Mouse (Mus musculus): ENCODE data around the gene Tubb1.

Tubb1 gene

DNA sequence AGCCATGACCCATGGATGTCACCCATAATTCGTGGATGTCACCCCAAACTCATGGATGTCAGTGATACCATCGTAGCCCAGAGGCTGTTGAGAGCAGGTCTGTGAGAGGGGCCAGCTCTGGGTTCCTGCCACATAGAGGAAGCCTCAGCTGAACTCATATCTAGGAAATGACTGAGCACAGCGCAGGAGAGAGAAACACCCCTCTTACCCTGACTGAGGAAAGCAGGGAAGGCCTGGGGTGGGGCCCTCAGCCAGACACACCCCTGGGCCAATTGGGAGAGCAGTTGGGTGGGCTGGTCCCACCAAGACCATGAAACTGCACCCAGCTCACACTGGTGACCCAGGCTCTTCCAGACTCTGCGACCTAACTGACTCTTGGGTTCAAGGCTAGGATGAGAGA is at the start of gene Tubb1:
Gene Tubb1, plus strand, starts transcription at position 343 of the 400 bp plus-strand sequence.
- no peak for DNase-seq (ENCODE audit: low spot score in 2 of 2)

DNA sequence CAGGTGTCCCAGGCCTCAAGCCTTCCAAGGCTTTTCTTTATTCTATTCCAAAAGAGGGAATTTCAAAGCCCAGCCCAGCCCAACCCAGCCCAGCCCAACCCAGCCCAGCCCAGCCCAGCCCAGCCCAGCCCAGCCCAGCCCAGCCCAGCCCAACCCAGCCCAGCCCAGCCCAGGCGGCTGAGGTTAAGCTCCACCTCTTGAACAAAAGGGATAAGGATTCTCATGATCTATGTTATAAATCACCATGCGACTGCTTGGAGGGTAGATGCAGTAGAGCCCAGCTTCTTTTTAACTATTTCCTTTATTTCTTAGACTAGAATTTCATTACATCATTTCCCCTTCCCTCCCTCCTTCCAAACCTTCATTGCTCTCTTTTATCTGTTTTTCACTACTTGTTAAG is 40.3 kb upstream of the Tubb1 start:
- no peak for DNase-seq (ENCODE audit: low spot score in 2 of 2)

DNA sequence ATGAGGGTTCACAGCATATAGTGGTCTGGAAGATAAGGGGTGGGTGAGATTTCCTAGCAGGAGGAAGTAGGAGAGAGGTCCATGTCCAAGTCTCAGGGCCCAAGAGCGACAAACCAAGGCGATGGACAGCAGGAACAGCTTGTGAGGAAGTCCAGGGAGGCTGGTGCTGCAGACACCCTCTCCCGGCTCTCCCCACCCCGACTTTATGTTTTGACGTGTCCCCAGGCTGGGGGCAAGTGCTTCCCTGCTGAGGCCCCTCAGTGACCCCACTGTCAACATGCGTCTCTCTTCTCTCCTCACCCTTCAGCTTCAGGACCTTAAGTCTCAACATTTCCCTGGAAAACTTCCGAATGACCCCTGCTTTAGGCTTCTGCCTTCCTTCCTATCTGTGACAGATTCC is 37.4 kb upstream of the Tubb1 start:
- no peak for DNase-seq (ENCODE audit: low spot score in 2 of 2)

DNA sequence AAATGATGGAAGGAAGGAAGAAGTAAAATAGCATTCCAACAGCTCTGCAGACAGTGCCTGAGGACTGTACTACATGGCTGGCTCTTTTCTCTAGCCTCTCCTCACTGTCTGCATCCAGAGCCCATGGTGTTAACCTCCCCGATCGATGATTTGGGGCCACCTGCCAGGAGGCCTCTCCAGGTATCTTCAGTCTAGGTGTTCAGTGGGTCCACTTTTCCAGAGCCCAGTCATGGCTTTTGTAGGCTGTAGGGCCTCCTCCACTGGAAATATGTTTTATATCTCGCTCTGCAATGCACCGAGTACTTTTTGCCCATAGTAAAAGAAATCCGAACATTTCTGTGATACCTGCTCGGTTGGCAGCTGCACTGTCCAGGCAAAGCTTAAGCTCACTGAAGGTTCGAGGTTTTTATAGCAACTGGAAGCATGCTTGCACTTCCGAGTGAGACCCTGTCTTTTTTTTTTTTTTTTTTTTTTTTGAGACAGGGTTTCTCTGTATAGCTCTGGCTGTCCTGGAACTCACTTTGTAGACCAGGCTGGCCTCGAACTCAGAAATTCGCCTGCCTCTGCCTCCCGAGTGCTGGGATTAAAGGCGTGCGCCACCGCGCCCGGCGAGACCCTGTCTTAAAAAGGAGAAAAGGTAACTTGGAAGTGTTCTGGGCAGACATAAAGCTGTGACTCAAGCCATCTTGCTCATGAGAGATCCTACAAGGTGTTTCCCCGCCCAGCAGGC is 35.3 kb upstream of the Tubb1 start:
- no peak for DNase-seq (ENCODE audit: low spot score in 2 of 2)

DNA sequence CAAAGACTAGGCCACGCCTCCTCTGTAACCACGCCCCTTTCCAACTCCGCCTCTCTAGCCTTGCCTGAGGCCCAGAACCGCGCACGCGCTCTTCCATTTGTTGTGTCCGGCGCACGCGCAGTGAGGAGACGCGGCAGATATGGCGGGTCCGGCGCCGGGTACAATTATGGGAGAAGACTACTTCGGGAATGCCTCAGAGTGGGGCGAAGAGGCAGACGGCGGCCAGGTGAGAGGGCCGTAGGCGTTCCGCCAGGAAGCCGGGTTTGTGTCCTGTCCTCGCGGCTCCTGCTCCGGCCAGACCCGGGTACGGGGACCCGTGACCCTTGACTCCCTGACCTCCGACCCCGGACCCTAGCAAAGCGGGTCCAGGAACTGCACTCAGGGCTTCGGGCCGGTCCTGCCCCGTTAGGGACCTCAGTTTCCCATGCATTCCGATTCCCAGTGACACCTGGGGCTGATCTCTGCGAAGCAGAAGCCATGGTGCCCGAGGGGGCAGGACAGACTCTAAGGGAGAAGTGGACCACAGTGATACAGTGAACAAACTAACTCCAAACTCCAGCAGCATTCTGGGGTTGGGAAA is 34.7 kb upstream of the Tubb1 start, which contains the start of gene Nelfcd:
Gene Nelfcd, plus strand, starts transcription at position 74 of the 580 bp plus-strand sequence.
- peak; percentile 89 to 94 for DNase-seq (ENCODE audit: low spot score in 2 of 2)

DNA sequence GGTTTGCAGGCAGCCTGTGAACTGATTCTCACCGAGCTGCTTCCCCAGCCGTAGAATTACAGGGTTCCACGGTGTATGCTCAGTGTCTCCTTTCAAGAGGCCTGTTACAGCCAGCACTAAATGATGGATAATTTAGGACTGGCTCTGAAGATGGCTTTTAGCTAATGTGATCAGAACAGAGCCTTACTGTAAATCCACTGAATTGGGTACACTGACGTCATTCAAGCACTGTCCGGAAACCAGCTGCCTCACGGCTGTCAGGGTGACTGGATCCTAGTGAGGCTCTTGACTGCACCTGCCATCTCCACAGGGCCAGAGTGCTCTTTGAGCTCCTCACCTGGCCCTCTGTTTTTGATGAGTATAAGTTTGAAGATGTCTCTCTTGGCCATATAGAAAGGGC is 29.4 kb upstream of the Tubb1 start:
- no peak for DNase-seq (ENCODE audit: low spot score in 2 of 2)

DNA sequence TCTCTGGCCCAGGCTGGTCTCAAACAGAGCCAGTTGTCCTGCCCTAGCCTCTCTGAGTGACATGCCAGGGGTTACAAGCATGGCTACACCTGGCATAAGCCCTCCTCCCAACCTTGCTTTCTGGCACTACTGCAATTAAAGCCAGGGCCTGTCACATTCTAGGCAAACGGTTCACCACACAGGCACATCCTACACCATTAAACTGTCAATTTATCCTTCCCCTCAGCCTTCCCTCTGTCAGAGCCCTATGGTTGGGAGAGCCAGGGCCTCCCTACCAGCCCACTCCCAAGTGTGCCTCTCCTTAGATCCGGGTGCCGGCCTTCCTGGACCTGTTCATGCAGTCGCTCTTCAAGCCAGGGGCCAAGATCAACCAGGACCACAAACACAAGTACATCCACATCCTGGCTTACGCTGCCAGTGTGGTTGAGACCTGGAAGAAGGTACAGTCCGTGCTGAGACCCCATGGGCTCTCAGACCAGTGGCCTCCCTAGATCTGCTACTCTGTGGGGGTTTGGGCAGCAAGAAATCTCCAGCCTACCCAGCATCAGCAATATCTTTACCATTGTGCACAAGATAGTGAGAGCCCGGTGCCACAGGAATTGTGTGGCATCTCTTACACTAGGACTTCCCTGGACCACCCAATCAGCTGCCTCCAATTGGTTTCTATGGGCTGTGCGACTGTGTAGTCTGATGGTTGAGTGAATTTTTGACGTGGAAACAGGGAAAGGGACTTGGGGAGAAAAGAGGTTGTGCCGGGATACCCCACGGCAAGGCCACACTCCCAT is 26.0 kb upstream of the Tubb1 start:
- no peak for DNase-seq (ENCODE audit: low spot score in 2 of 2)

DNA sequence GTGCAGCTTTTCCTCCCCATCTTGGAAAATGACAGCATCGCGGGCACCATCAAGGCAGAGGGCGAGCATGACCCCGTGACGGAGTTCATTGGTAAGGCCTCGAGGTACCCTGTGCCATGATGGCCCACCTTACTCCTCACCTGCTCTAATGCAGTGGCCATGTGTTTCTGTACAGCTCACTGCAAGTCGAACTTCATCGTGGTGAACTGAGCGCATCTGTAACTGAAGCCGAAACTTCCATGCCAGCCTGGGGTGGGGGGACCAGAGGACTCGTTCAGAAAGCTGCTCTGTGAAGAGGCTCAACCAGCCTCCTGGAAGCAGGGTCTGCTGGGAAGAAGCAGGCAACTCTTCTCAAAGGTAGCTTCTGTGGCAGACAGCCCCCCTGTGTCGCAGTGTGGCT is 23.6 kb upstream of the Tubb1 start:
- DNase-seq (ENCODE audit: low spot score in 2 of 2): no peak

DNA sequence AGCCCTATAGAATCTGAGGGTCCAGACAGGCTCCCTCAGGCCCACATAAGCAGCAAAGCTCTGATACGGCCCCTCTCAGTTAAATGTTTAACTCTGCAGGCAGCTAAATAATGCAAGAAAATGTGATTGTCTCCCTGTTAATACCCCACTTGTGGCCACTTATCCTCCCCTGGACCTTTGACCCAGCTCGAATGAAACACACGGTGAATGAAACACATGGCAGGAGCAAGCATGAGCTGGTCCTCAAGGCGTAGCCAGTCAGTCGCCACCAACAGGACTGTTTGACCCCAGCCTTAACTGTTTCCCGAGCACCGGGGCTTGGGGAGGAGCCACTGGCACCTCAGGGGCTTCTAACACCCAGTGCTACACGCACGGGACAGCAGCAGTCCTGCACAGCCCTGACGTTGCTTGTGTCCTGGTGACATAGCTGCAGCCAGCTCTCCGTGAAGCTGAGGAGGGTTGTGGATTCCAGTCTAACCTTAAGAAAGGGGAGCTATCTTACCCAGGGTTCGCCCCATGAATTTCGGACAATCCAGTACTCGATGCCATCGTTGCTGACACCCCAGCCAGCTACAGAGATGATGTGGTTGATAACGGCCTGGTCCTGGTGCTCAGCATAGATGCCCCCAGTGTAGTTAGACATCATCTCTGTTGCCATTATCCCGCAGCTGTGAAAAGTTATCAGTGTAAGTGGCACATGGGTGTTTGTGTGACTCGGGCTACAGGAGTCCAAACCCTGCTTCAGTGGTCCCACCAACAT is 22.2 kb upstream of the Tubb1 start:
- no peak for DNase-seq (ENCODE audit: low spot score in 2 of 2)

DNA sequence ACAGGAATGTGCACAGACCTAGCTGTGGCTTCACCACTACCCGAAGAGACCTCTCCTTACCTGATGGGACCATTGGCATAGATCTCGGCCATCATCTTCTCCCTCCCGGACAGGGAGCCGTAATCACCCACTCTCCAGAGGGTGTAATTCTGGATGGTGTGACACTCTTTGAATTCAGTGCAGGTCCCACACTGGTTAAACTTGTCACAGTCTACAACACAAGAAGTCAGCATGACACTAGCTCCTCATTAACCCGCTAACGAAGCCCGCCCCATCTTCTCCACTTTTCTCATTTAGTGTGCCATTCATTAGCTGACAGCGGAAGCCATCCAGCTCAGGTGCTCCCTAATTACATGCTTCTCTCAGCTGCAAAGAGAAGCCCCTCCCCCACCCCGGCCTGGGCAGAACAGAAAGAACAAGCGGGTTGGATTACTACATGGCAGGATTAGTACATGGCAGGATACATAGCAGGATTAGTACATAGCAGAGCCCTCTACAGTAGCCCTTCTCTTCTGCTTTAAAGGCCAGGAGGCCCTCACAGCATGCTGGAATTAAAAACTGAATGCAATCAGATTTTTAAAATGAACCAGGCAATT is 21.4 kb upstream of the Tubb1 start:
- no peak for DNase-seq (ENCODE audit: low spot score in 2 of 2)

DNA sequence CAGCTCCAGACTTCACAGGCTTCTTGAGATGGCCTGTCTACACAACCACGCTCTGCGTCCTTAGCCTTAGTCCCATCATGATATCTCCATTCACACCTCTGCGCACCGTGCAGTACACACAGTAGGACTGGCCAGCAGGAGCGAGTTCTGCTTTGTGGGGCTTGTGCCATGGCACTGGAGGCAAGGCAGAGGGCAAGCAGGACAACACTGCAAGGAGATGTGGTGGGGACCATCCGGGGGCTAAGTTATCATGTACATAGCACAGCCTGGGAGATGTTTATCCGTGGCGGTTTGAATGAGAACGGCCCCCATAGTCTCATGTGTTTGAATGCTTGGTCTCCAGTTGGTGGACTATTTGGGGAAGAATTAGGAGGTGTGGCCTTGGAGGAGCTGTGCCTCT is 15.6 kb upstream of the Tubb1 start:
- no peak for DNase-seq (ENCODE audit: low spot score in 2 of 2)

DNA sequence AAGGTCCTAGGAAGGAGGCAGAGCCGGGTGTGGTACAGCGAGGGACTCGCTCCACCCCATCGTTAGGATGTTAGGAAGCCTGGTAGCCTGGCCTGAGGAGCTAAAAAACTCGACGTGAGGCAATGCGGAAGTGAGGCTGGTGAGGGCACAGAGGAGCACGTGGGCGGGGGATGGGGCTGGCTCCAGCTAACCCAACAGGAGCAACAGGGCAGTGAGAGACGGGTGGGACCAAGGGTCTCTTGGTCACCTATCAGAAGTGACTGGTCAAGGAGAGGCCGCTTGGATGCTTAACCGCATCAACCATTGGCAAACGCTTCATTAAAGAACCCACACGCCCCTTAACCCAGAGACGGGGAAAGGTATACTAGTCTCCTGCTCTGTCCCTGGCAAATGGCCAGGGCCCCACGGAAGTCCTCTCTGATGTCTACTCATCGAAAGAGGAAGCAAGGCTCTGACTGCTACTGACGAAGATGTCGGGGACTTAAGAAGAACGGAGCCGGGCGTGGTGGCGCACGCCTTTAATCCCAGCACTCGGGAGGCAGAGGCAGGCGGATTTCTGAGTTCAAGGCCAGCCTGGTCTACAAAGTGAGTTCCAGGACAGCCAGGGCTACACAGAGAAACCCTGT is 14.3 kb upstream of the Tubb1 start:
- DNase-seq (ENCODE audit: low spot score in 2 of 2): peak in 1 of 2 experiments; percentile 8

DNA sequence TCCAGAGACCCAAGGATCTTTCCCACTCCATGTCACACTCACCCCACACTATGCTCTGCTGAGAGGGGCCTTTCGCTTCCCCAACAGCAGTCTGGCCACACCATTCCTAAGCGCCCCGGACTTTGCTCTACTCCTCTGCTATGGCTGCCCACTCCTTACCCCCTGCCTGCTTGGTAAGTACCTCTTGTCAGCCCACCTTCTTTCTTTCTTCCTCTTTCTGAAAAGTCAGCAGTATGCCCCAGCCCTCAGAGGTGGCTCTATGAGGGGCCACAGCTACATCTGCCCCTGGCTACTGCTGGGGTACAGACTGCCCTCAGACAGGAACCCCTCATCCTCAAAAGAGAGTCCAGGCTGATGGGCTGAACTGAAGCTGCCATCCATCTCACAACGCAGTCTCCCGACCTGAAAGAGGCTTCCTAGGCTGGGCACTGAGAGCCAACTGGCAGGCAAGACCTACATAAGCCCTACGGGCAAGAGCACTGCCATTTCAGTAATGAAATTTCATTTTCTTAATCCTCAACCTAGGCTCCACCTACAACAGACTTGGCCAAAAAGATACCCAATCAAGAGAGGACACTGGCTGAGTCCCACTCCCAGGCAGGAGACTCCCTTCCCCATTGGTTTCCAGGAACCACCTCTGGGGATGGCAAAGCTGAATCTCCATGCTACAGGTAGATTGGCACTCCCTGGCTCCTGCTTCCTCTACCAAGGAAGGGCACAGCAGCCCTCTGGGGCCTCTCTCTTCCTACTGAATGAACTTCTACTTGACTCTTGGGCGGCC is 13.4 kb upstream of the Tubb1 start:
- DNase-seq (ENCODE audit: low spot score in 2 of 2): no peak

DNA sequence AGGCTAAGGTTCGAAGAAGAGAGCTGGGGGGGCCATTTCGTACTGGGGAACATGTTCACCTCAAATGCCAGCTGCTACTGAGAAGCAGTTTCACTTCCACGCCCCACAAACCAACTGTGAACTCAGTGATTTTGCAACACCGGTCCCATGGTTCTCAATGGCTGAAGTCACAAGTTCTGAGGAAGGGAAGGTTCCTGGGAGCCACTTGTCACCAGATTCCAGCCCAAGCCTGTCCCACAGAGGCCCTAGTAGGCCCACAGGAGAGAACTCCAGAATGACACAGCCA is 12.9 kb upstream of the Tubb1 start:
- no peak for DNase-seq (ENCODE audit: low spot score in 2 of 2)

DNA sequence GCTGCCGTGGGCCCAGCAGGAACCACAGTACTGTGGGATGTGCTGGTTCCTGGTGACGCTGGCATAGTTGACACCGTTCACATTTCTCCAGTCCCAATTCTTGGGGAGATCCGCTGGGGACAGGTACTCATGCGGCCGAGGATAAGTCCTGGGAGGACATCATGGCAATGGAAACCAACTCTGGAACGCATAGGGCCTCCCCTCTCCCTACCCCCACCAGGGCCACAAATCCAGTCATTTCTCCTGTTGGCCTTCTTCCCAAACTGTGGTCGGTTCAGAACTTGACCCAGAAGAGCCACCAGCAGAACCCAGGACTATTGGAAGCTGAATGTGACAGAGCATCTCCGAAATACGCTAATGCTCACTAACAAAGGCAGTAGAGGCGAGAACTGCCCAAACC is 12.3 kb upstream of the Tubb1 start:
- no peak for DNase-seq (ENCODE audit: low spot score in 2 of 2)

DNA sequence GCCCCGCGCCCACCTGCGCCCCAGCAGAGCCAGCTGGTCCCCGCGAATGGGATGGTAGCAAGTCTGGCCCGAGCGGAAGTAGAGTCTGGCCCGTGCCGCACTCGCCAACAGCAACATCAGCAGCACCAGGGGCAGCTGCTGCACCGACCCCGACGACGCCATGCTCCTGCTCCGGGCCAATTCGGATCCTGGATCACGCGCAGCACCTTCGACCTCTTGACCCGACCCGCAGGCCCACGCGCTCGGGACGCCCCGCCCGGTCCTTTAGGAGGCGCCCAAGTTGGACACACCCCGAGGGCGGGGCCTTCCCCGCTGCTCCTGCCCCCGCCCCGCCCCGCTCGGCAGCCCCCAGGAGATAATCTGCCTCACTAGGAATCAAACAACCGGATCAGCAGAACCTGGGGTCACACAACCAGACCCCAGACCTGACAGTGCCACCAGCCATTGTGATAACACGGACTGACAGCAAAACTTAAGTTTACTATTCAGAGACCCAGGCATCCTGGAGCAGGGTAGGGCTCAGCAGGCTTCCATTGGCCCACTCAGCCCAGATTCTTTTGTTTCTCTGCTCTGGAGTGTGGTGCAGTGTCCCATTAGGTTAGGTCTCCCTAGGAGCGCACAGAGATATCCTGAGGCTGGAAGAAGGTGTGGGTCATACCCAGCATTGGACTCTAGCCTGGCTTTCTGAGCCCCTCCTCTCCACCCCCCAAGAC is 11.6 kb upstream of the Tubb1 start, which contains the start of gene Ctsz:
Gene Ctsz, minus strand, starts transcription at position 303 of the 713 bp plus-strand sequence.
- peak; percentile 26 to 28 for DNase-seq (ENCODE audit: low spot score in 2 of 2)

DNA sequence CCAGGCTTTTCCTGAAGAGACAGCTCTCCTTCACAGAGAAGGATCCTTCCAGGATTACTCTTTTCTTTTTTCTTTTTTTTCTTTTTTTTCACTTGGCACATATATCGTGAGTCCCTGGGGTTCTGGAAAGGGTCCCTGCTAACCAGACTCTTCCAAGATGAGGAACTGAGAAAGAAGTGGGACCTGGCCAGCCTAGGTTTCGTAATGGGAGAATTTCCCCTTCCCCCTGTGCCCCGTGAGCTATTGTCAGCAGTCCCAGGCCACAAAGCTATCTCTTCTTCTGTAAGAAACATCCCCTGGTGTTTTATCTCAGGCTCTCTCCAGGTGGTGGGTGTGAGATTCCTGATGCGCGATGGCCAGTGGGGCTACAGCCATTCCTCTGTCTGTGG is 11.1 kb upstream of the Tubb1 start:
- DNase-seq (ENCODE audit: low spot score in 2 of 2): no peak

DNA sequence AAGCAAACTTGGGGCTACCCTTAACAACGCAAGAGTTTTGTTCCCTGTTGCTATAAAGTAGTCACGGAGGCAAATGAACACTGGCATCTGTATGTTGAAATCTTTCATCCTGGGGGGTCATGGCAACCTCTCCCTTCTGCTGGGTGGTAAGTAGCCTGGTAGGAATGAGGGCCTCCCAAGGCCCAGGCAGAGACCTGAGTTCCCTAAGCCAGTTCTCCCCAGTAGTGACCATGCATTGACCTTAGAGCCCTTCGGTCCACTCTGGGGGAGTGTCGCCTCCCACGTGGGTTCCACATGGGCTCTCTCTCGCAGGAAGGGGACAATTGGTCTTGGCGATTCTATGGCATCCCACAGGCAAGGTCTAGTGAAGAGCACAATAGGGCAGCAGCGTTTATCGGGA is 10.5 kb upstream of the Tubb1 start:
- no peak for DNase-seq (ENCODE audit: low spot score in 2 of 2)

DNA sequence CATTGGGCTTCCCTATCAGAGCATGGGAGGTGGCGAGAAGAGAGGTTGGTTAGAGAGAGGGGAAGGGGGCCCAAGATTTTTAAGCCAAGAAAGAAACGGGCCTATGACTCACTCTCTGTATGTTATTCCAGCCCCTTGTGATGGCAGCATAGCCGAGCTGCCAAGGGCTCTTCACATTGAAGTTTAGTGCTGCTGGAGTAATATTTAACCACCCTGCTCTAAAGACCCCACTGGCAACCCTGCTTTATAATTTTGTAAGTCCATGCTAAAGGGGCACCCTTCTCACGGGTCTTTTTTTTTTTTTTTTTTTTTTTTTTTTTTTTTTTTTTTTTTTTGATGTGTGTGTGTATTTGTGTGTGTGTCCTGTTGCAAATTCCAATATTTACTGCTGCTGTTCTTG is 8.6 kb upstream of the Tubb1 start:
- no peak for DNase-seq (ENCODE audit: low spot score in 2 of 2)

DNA sequence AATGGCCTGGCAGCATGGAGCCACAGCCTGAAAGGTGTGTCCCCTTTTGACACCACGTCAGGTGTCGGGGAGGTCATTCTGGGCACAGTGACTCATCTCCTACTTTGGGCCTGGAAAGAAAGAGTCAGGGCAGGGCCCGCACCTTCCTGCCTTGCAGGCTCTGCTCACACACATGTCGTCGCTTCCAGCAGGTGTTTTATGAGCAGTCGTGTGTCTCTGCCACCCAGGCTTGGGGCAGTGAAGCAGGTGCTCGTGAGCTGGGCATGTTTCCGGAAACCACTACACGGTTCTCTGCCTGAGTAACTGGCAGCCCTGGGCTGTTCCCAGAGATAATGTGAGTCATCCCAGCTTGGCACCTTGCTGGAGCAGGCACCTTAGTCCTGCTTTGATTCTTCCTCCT is 8.0 kb upstream of the Tubb1 start:
- DNase-seq (ENCODE audit: low spot score in 2 of 2): no peak

Data from frontal cortex, postnatal 36 days (tissue).